Mouse (Mus musculus) cerebellum, adult 2 months (tissue): Measurements from ENCODE around the gene Klhl12. TPM values are rescaled to one million over a fixed set of nuclear protein-coding genes. Genes with fewer than 3 reads are reported as not detected.

Experiments
- DNase-seq, 2 experiments: peaks; one replicate each; pipeline ENCODE4 v3.0.0; 2021
- H3K27ac ChIP-seq: fragments of 200-500 bp; 2 replicates; pipeline ENCODE4 v1.5.1; 2012; ENCODE audit warnings: low read length, control low read depth, inconsistent platforms; ENCODE audit not compliant: insufficient read depth
- H3K27me3 ChIP-seq: fragments of 200-500 bp; 2 replicates; pipeline ENCODE4 v1.6.1; 2012; ENCODE audit warnings: inconsistent platforms, mild to moderate bottlenecking, low read length, moderate library complexity; ENCODE audit not compliant: control insufficient read depth, insufficient read depth
- H3K4me1 ChIP-seq: fragments of 200-500 bp; 2 replicates; pipeline ENCODE4 v1.6.1; 2011; ENCODE audit warnings: low read length; ENCODE audit not compliant: control insufficient read depth, insufficient read depth
- H3K4me3 ChIP-seq: fragments of 200-500 bp; replicated peaks from 2 replicates; pipeline ENCODE3; 2011; ENCODE audit warnings: mild to moderate bottlenecking, low read depth, low read length, control low read depth; ENCODE audit not compliant: insufficient read depth
- CTCF ChIP-seq: fragments of 200-500 bp; IDR thresholded peaks from 2 replicates; pipeline ENCODE4 v1.5.1; 2011; ENCODE audit warnings: low read depth, mild to moderate bottlenecking, control low read depth, low read length, moderate library complexity, borderline replicate concordance; ENCODE audit not compliant: insufficient read depth
- POLR2A ChIP-seq: fragments of 200-500 bp; IDR thresholded peaks from 2 replicates; pipeline ENCODE4 v1.6.1; 2011; ENCODE audit warnings: low read length, control low read depth, borderline replicate concordance; ENCODE audit not compliant: insufficient read depth
- WGBS: fragments of 180-500 bp; shearing (Covaris S2); methylation state at CpG from one replicate; pipeline ENCODE4 v1.1.7; 2018; 5-methylcytosine and 5-hydroxymethylcytosine counted together
- polyA plus RNA-seq: library from polyadenylated mRNA; depleted of rRNA; stranded (reverse); fragments of >200 nt; gene quantifications from 2 replicates; pipeline ENCODE4 v1.2.3, GENCODE M21; 2012; rRNA removed

The Klhl12 gene
- polyA plus RNA-seq, 1 experiment, result 29.8 TPM

GRCm38 (mm10) chr1:134540610-134541009, 85.3 kb downstream of the Klhl12 start:
- TF ChIP-seq POLR2A, result no peak
- no peak for TF ChIP-seq CTCF

More at GRCm38 (mm10) chr1:134540610-134541009, 85.3 kb downstream of the Klhl12 start:
- Histone ChIP-seq H3K4me3 (no peak overlapping the region), H3K27me3 (no peaks in the 10 kb centered on the region), H3K4me1 (no peaks in the 10 kb centered on the region), H3K27ac (no peak overlapping the region)
- no peak for DNase-seq
- 92% methylated on average over 10 of the region's 10 CpGs for WGBS

Other genes starting within 250 kb of the Klhl12 start
- 154 and 160 TPM in 2 replicates for gene Adora1, start 220.1 kb upstream of the Klhl12 start, polyA plus RNA-seq
- 0.06 TPM in 1 of 2 replicates, not detected in the other for gene Myog, start 165.5 kb upstream of the Klhl12 start, polyA plus RNA-seq
- 192 and 220 TPM in 2 replicates for gene Ppfia4, start 122.6 kb upstream of the Klhl12 start, polyA plus RNA-seq
- 66.2 and 68.4 TPM in 2 replicates for gene Tmem183a, start 93.6 kb upstream of the Klhl12 start, polyA plus RNA-seq
- not detected in 2 replicates for gene 4933406M09Rik, start 69.6 kb upstream of the Klhl12 start, polyA plus RNA-seq
- gene Cyb5r1, start 50.0 kb upstream of the Klhl12 start, polyA plus RNA-seq, result 22.3 and 23.0 TPM in 2 replicates
- 68.1 and 70.2 TPM in 2 replicates for gene Adipor1, start 40.2 kb upstream of the Klhl12 start, polyA plus RNA-seq
- 33.5 and 33.9 TPM in 2 replicates for gene Rabif, start 39.1 kb downstream of the Klhl12 start, polyA plus RNA-seq
- 0.13 TPM in 1 of 2 replicates, not detected in the other for gene Mgat4e, start 94.2 kb downstream of the Klhl12 start, polyA plus RNA-seq
- gene Kdm5b, start 104.6 kb downstream of the Klhl12 start, polyA plus RNA-seq, result 20.5 and 22.9 TPM in 2 replicates
- gene Syt2, start 191.1 kb downstream of the Klhl12 start, polyA plus RNA-seq, result 305 and 318 TPM in 2 replicates